Mouse (Mus musculus) MEL (cell line): ENCODE data around the gene Smoc1. TPM values are rescaled to one million over a fixed set of nuclear protein-coding genes. Genes with fewer than 3 reads are reported as not detected.

Experiments
- DNase-seq: peaks from one replicate; pipeline ENCODE4 v3.0.0; 2011; ENCODE audit warnings: low read depth, low spot score
- H3K27ac ChIP-seq: 2 replicates; pipeline ENCODE4 v1.5.1; 2012; ENCODE audit warnings: low read depth, mild to moderate bottlenecking, control low read depth, low read length, moderate library complexity; ENCODE audit not compliant: control insufficient read depth
- H3K27me3 ChIP-seq, 2 experiments: fragments of 150-350 bp in 1 of 2; sonication (generic) in 1 of 2; 2 replicates each; pipeline ENCODE4 v1.6.1; 2012; ENCODE audit warnings: low read length in 2 of 2, mild to moderate bottlenecking in 2 of 2, improper control_type of control experiment in 1 of 2, moderate library complexity in 1 of 2; ENCODE audit not compliant: insufficient read depth in 2 of 2, control insufficient read depth in 1 of 2
- H3K36me3 ChIP-seq, 2 experiments: 2 replicates each; pipeline ENCODE4 v1.6.1; 2012 to 2014; ENCODE audit warnings: low read length in 2 of 2, improper control_type of control experiment in 1 of 2, inconsistent platforms in 1 of 2, mild to moderate bottlenecking in 1 of 2; ENCODE audit not compliant: insufficient read depth in 2 of 2, control insufficient read depth in 1 of 2
- H3K4me1 ChIP-seq, 2 experiments: fragments of 150-350 bp in 1 of 2; sonication (generic) in 1 of 2; 2 replicates each; pipeline ENCODE4 v1.6.1; 2012; ENCODE audit warnings: low read length in 2 of 2, improper control_type of control experiment in 1 of 2, mild to moderate bottlenecking in 1 of 2; ENCODE audit not compliant: insufficient read depth in 2 of 2, control insufficient read depth in 1 of 2
- H3K4me3 ChIP-seq, 2 experiments: fragments of 150-350 bp in 1 of 2; sonication (generic) in 1 of 2; 2 replicates each; pipeline ENCODE4 v1.5.1; 2012; ENCODE audit warnings: low read depth in 2 of 2, low read length in 2 of 2, mild to moderate bottlenecking in 2 of 2, moderate library complexity in 2 of 2, control low read depth in 1 of 2, improper control_type of control experiment in 1 of 2; ENCODE audit not compliant: control insufficient read depth in 1 of 2, insufficient read depth in 1 of 2
- H3K79me2 ChIP-seq: 2 replicates; pipeline ENCODE4 v1.6.1; 2012; ENCODE audit warnings: mild to moderate bottlenecking, low read length, moderate library complexity; ENCODE audit not compliant: control insufficient read depth, poor library complexity, insufficient read depth
- H3K9ac ChIP-seq: 2 replicates; pipeline ENCODE4 v1.6.1; 2012; ENCODE audit warnings: low read depth, mild to moderate bottlenecking, control low read depth, low read length, moderate library complexity; ENCODE audit not compliant: control insufficient read depth, poor library complexity, severe bottlenecking
- H3K9me3 ChIP-seq: fragments of 150-350 bp; sonication (generic); replicated peaks from 2 replicates; pipeline ENCODE4 v1.6.1; 2012; ENCODE audit warnings: mild to moderate bottlenecking, low read length, improper control_type of control experiment, moderate library complexity; ENCODE audit not compliant: insufficient read depth
- BHLHE40 ChIP-seq: IDR thresholded peaks from 2 replicates; pipeline ENCODE4 v1.6.1; 2012; ENCODE audit warnings: low read depth, mild to moderate bottlenecking, inconsistent platforms, low read length, improper control_type of control experiment, borderline replicate concordance
- CHD1 ChIP-seq: IDR thresholded peaks from 2 replicates; pipeline ENCODE4 v1.6.1; 2012; ENCODE audit warnings: low read depth, mild to moderate bottlenecking, inconsistent platforms, low read length, improper control_type of control experiment
- CHD2 ChIP-seq: IDR thresholded peaks from 2 replicates; pipeline ENCODE4 v1.6.1; 2011; ENCODE audit warnings: low read length, improper control_type of control experiment
- CTCF ChIP-seq, 3 experiments: IDR thresholded peaks in 2 of 3; conservative IDR thresholded peaks in 1 of 3; 2 replicates each; pipeline ENCODE4 v1.5.1; 2011 to 2012; ENCODE audit warnings: low read length in 3 of 3, low read depth in 2 of 3, mild to moderate bottlenecking in 2 of 3, improper control_type of control experiment in 1 of 3, inconsistent platforms in 1 of 3, mixed read lengths in 1 of 3, moderate library complexity in 1 of 3; ENCODE audit not compliant: control insufficient read depth in 1 of 3, insufficient read depth in 1 of 3, poor library complexity in 1 of 3, severe bottlenecking in 1 of 3
- ELF1 ChIP-seq: IDR thresholded peaks from 2 replicates; pipeline ENCODE4 v1.6.1; 2014; ENCODE audit warnings: low read depth, mild to moderate bottlenecking, inconsistent platforms, low read length, improper control_type of control experiment, moderate library complexity
- ETS1 ChIP-seq: IDR thresholded peaks from 2 replicates; pipeline ENCODE4 v1.6.1; 2012; ENCODE audit warnings: low read depth, mild to moderate bottlenecking, inconsistent platforms, low read length, improper control_type of control experiment, moderate library complexity
- HCFC1 ChIP-seq: IDR thresholded peaks from 2 replicates; pipeline ENCODE4 v1.6.1; 2012; ENCODE audit warnings: low read depth, mild to moderate bottlenecking, inconsistent platforms, low read length, improper control_type of control experiment, moderate library complexity
- MAFK ChIP-seq: IDR thresholded peaks from 2 replicates; pipeline ENCODE4 v1.6.1; 2011; ENCODE audit warnings: low read depth, mild to moderate bottlenecking, low read length, improper control_type of control experiment, borderline replicate concordance
- MAX ChIP-seq: IDR thresholded peaks from 2 replicates; pipeline ENCODE4 v1.6.1; 2011; ENCODE audit warnings: low read length, improper control_type of control experiment
- MEF2A ChIP-seq: IDR thresholded peaks from 2 replicates; pipeline ENCODE4 v1.6.1; 2014; ENCODE audit warnings: low read depth, mild to moderate bottlenecking, inconsistent platforms, low read length, improper control_type of control experiment; ENCODE audit not compliant: poor library complexity, insufficient replicate concordance, severe bottlenecking; ENCODE audit errors: extremely low read depth
- MXI1 ChIP-seq: IDR thresholded peaks from 2 replicates; pipeline ENCODE4 v1.6.1; 2011; ENCODE audit warnings: mild to moderate bottlenecking, low read depth, low read length, improper control_type of control experiment
- MYB ChIP-seq: IDR thresholded peaks from 2 replicates; pipeline ENCODE4 v1.6.1; 2011; ENCODE audit warnings: mild to moderate bottlenecking, low read depth, low read length, improper control_type of control experiment
- MYC ChIP-seq: IDR thresholded peaks from 2 replicates; pipeline ENCODE4 v1.6.1; 2011; ENCODE audit warnings: low read depth, mild to moderate bottlenecking, low read length, improper control_type of control experiment, moderate library complexity
- POLR2A ChIP-seq, 2 experiments: IDR thresholded peaks; 2 replicates each; pipeline ENCODE4 v1.6.1; 2011 to 2012; ENCODE audit warnings: low read length in 2 of 2, mild to moderate bottlenecking in 2 of 2, control low read depth in 1 of 2, improper control_type of control experiment in 1 of 2, low read depth in 1 of 2, moderate library complexity in 1 of 2; ENCODE audit not compliant: control insufficient read depth in 1 of 2, insufficient read depth in 1 of 2, poor library complexity in 1 of 2
- POLR2AphosphoS2 ChIP-seq: IDR thresholded peaks from 2 replicates; pipeline ENCODE4 v1.6.1; 2011; ENCODE audit warnings: low read length, improper control_type of control experiment
- POLR2AphosphoS5 ChIP-seq: IDR thresholded peaks from 2 replicates; pipeline ENCODE4 v1.6.1; 2012; ENCODE audit warnings: low read depth, borderline replicate concordance, mild to moderate bottlenecking, inconsistent platforms, low read length, moderate library complexity, mixed read lengths
- RAD21 ChIP-seq: IDR thresholded peaks from 2 replicates; pipeline ENCODE4 v1.6.1; 2011; ENCODE audit warnings: mild to moderate bottlenecking, low read depth, low read length, improper control_type of control experiment
- RCOR1 ChIP-seq: IDR thresholded peaks from 2 replicates; pipeline ENCODE4 v1.6.1; 2012; ENCODE audit warnings: low read depth, mild to moderate bottlenecking, inconsistent platforms, low read length, improper control_type of control experiment
- SIN3A ChIP-seq: IDR thresholded peaks from 2 replicates; pipeline ENCODE4 v1.6.1; 2012; ENCODE audit warnings: low read length, improper control_type of control experiment, inconsistent platforms
- TAL1 ChIP-seq: IDR thresholded peaks from 2 replicates; pipeline ENCODE4 v1.6.1; 2012; ENCODE audit warnings: mild to moderate bottlenecking, inconsistent platforms, low read length, moderate library complexity, mixed read lengths
- TBP ChIP-seq: IDR thresholded peaks from 2 replicates; pipeline ENCODE4 v1.8.0; 2011; ENCODE audit warnings: low read depth, low read length, improper control_type of control experiment
- TCF12 ChIP-seq: IDR thresholded peaks from 2 replicates; pipeline ENCODE4 v1.6.1; 2014; ENCODE audit warnings: low read depth, mild to moderate bottlenecking, inconsistent platforms, low read length, improper control_type of control experiment, moderate library complexity
- UBTF ChIP-seq: IDR thresholded peaks from 2 replicates; pipeline ENCODE4 v1.6.1; 2012; ENCODE audit warnings: low read depth, mild to moderate bottlenecking, inconsistent platforms, low read length, improper control_type of control experiment, moderate library complexity, borderline replicate concordance; ENCODE audit not compliant: insufficient read depth
- USF2 ChIP-seq, 2 experiments: IDR thresholded peaks; 2 replicates each; pipeline ENCODE4 v1.6.1; 2011 to 2012; ENCODE audit warnings: improper control_type of control experiment in 2 of 2, low read length in 2 of 2, borderline replicate concordance in 1 of 2, inconsistent platforms in 1 of 2, low read depth in 1 of 2, mild to moderate bottlenecking in 1 of 2; ENCODE audit not compliant: insufficient read depth in 1 of 2
- ZKSCAN1 ChIP-seq: IDR thresholded peaks from 2 replicates; pipeline ENCODE4 v1.6.1; 2012; ENCODE audit warnings: low read depth, mild to moderate bottlenecking, inconsistent platforms, low read length, improper control_type of control experiment, moderate library complexity
- ZMIZ1 ChIP-seq: IDR thresholded peaks from 2 replicates; pipeline ENCODE4 v1.6.1; 2012; ENCODE audit warnings: low read depth, mild to moderate bottlenecking, inconsistent platforms, low read length, improper control_type of control experiment, moderate library complexity
- polyA plus RNA-seq, 2 experiments: library from polyadenylated mRNA; stranded (reverse) in 1 of 2; unstranded in 1 of 2; fragments of >175 nt in 1 of 2; fragments of >200 nt in 1 of 2; gene quantifications; 2 replicates each; pipeline versions ENCODE4 v1.2.1 to v1.2.4; 2012; ENCODE audit warnings: low replicate concordance in 2 of 2, low read depth in 1 of 2; ENCODE audit not compliant: insufficient read length in 2 of 2, insufficient read depth in 1 of 2, missing spikeins in 1 of 2
- total RNA-seq: library from RNA; depleted of rRNA; stranded (reverse); fragments of 300-350 nt; gene quantifications from 2 replicates; pipeline ENCODE4 v1.2.3, GENCODE M21; 2012

Smoc1 gene
- total and polyA plus RNA-seq, 3 experiments, result 18.8 to 23.3 TPM; not detected in 1

DNA sequence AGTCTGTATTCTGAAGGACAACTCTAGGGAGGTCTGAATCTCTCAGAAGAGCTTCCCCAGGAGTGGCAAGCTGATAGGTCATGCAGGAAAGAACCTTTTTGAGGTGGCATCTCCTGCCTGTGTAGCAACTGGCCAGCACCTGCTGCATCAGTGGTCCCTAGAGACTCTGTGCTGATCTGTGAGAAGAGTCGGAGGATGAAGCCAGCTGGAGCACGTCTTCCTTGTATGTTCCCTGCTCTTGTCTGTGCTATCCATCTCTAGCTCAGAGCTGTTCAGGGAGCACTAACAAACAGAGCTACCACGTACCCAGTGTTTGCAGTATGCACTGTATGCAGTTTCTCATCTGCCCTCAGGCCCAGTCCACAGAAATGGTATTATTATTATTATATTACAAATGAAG lies 54.4 kb downstream of the Smoc1 start:
- TF ChIP-seq SIN3A (no peak), CHD2 (no peak), MYB (no peak), TCF12 (no peak), ELF1 (no peak), HCFC1 (no peak), ETS1 (no peak), TBP (no peak), MEF2A (no peak), POLR2AphosphoS2 (no peak), POLR2A (IDR thresholded peaks at IDR 0.05; ENCODE audit: control insufficient read depth in 1 of 2, insufficient read depth in 1 of 2, low read depth in 1 of 2, low read length in 2 of 2, poor library complexity in 1 of 2) (no peak), ZKSCAN1 (no peak), RCOR1 (no peak), BHLHE40 (no peak), POLR2AphosphoS5 (no peak)
- Histone ChIP-seq H3K9me3 (no peaks in the 10 kb centered on the region), H3K9ac (no peak overlapping the region), H3K4me3 (no peak overlapping the region), H3K4me1 (no peaks in the 10 kb centered on the region), H3K79me2 (no peaks in the 10 kb centered on the region), H3K27ac (no peak overlapping the region), H3K36me3 (no peaks in the 10 kb centered on the region), H3K27me3 (no peaks in the 10 kb centered on the region)
- DNase-seq, result no peak

- H3K9ac ChIP-seq, result no peak overlapping the region
- no peak for DNase-seq
- no peak for TF ChIP-seq UBTF
- TF ChIP-seq MXI1, result no peak
- TF ChIP-seq MYC, result no peak
- TF ChIP-seq RCOR1, result no peak
- TF ChIP-seq CTCF (IDR thresholded peaks at IDR 0.05 in 2 of 3, conservative IDR thresholded peaks at IDR 0.05 in 1 of 3; ENCODE audit: control insufficient read depth in 1 of 3, insufficient read depth in 1 of 3, low read depth in 2 of 3, low read length in 3 of 3, poor library complexity in 1 of 3, severe bottlenecking in 1 of 3), result no peak
- no peak for TF ChIP-seq RAD21
- no peak for TF ChIP-seq POLR2A (IDR thresholded peaks at IDR 0.05; ENCODE audit: control insufficient read depth in 1 of 2, insufficient read depth in 1 of 2, low read depth in 1 of 2, low read length in 2 of 2, poor library complexity in 1 of 2)
- TF ChIP-seq USF2 (IDR thresholded peaks at IDR 0.05; ENCODE audit: borderline replicate concordance in 1 of 2, insufficient read depth in 1 of 2, low read depth in 1 of 2, low read length in 2 of 2), result no peak
- no peak for TF ChIP-seq CHD1
- no peak for TF ChIP-seq ZMIZ1
- TF ChIP-seq TCF12, result no peak
- no peak for TF ChIP-seq CHD2
- no peak for TF ChIP-seq TBP
- TF ChIP-seq MAX, result no peak
- TF ChIP-seq MAFK, result no peak
- TF ChIP-seq TAL1, result no peak
- no peaks in the 10 kb centered on the region for H3K36me3 ChIP-seq
- H3K27me3 ChIP-seq, result no peaks in the 10 kb centered on the region
- no peak overlapping the region for H3K4me3 ChIP-seq
- H3K79me2 ChIP-seq, result no peaks in the 10 kb centered on the region
- H3K4me1 ChIP-seq, result no peaks in the 10 kb centered on the region
- no peaks in the 10 kb centered on the region for H3K9me3 ChIP-seq
- no peak overlapping the region for H3K27ac ChIP-seq
Measured at GRCm38 (mm10) chr12:81083146-81083545, 56.5 kb downstream of the Smoc1 start.
